Comparison of ENCODE assay signal across 10 mouse cellular contexts in genomic region chr10:77266281-77266680, GRCm38 (mm10). TPM values are rescaled to one million over a fixed set of nuclear protein-coding genes. Genes with fewer than 3 reads are reported as not detected.
DNase-seq lines count a peak whose midpoint lies in the region; ATAC-seq lines count a peak whose summit lies in the region.
"Had no signal": no experiment of that assay in that cellular context is flagged by ENCODE, and none has a peak within 500 bp of the region (broad histone marks: within the 10 kb centered on the region; RNA-seq: fewer than 3 reads in every experiment).

No protein-coding gene starts in this region.

- intact Hi-C loops in heart, postnatal 36 days (cut with DNase I) = no loop called here
- intact Hi-C loops in heart, postnatal 25 days (cut with DNase I) = no loop called here

- H3K9me3 ChIP-seq in lung, embryonic 15.5 days = no peaks in the 10 kb centered on the region
- no peaks in the 10 kb centered on the region for H3K9me3 ChIP-seq in neural tube, embryonic 15.5 days (replicated peaks)
- no peaks in the 10 kb centered on the region for H3K9me3 ChIP-seq in midbrain, embryonic 13.5 days

- H3K9ac ChIP-seq in lung, embryonic 15.5 days = no peak overlapping the region
- no peak overlapping the region for H3K9ac ChIP-seq in neural tube, embryonic 15.5 days (replicated peaks)
- no peak overlapping the region for H3K9ac ChIP-seq in midbrain, embryonic 13.5 days (replicated peaks)

- H3K36me3 ChIP-seq in lung, embryonic 15.5 days = peaks cover 88% of the 10 kb centered on the region
- peaks cover 91% of the 10 kb centered on the region for H3K36me3 ChIP-seq in neural tube, embryonic 15.5 days
- H3K36me3 ChIP-seq in midbrain, embryonic 13.5 days = peaks cover 93% of the 10 kb centered on the region

- WGBS in lung, embryonic 15.5 days = 69% methylated on average over 8 of the region's 8 CpGs
- 72% methylated on average over 8 of the region's 8 CpGs for WGBS in neural tube, embryonic 15.5 days
- WGBS in midbrain, embryonic 13.5 days = 78% methylated on average over 8 of the region's 8 CpGs

- H3K27me3 ChIP-seq in lung, embryonic 15.5 days = no peaks in the 10 kb centered on the region
- no peaks in the 10 kb centered on the region for H3K27me3 ChIP-seq in neural tube, embryonic 15.5 days (replicated peaks)
- no peaks in the 10 kb centered on the region for H3K27me3 ChIP-seq in midbrain, embryonic 13.5 days

- no peak overlapping the region for H3K4me3 ChIP-seq in lung, embryonic 15.5 days
- H3K4me3 ChIP-seq in neural tube, embryonic 15.5 days (replicated peaks) = no peak overlapping the region
- H3K4me3 ChIP-seq in midbrain, embryonic 13.5 days (replicated peaks) = no peak overlapping the region
- H3K4me3 ChIP-seq: myocyte had no signal

- H3K4me1 ChIP-seq in lung, embryonic 15.5 days = no peaks in the 10 kb centered on the region
- H3K4me1 ChIP-seq in neural tube, embryonic 15.5 days = peaks cover 4% of the 10 kb centered on the region; the same call in 1 of the 2 replicates
- no peaks in the 10 kb centered on the region for H3K4me1 ChIP-seq in midbrain, embryonic 13.5 days (replicated peaks)

- no peak overlapping the region for H3K4me2 ChIP-seq in lung, embryonic 15.5 days
- H3K4me2 ChIP-seq in neural tube, embryonic 15.5 days = no peak overlapping the region
- no peak overlapping the region for H3K4me2 ChIP-seq in midbrain, embryonic 13.5 days (replicated peaks)

- peak; percentile 34 to 63 for DNase-seq in heart, adult 9 months (ENCODE audit: low spot score in 2 of 2)
- no peak for DNase-seq in heart, postnatal 36 days
- peak; percentile 40 for DNase-seq in ES-CJ7 (ENCODE audit: low read depth, low spot score)
- DNase-seq in heart, postnatal 25 days (ENCODE audit: low spot score) = peak; percentile 35
- DNase-seq in neural tube, embryonic 10.5 days (ENCODE audit: extremely low spot score, low spot score) = no peak
- DNase-seq: right cerebral cortex, postnatal 25 days had no signal

- 0 out of 2 replicates have a peak, but pooled peaks have one; percentile 19 for ATAC-seq in lung, embryonic 15.5 days (ENCODE audit: borderline replicate concordance, extremely low read depth, low FRiP score, low TSS enrichment)
- no peak for ATAC-seq in neural tube, embryonic 15.5 days (ENCODE audit: low FRiP score)
- ATAC-seq in midbrain, embryonic 13.5 days = no peak

- peak overlapping the region; percentile 41 for H3K27ac ChIP-seq in lung, embryonic 15.5 days
- no peak overlapping the region for H3K27ac ChIP-seq in neural tube, embryonic 15.5 days (replicated peaks)
- H3K27ac ChIP-seq in midbrain, embryonic 13.5 days = no peak overlapping the region

RNA-seq across cellular contexts. Expression of gene Pofut2, which starts 7.3 kb away (rescaled TPM):
- total RNA-seq in heart, postnatal 36 days (2021) = 10 to 100 TPM; 39.2 to 40.7 TPM
- 10 to 100 TPM; 39.9 to 45.1 TPM for total RNA-seq in heart, postnatal 25 days (2021)
- polyA plus RNA-seq in lung, embryonic 15.5 days (2015; fragmentation: Nextera tagmentation; extraction: Ambion mirVana) = 128 and 139 TPM in 2 replicates
- polyA plus RNA-seq in neural tube, embryonic 15.5 days (2015; fragmentation: Nextera tagmentation; extraction: Ambion mirVana) = 57.5 and 63.9 TPM in 2 replicates
- polyA plus RNA-seq in midbrain, embryonic 13.5 days (2015; fragmentation: Nextera tagmentation; extraction: Ambion mirVana) = 57.0 and 57.7 TPM in 2 replicates

Comparison
In these comparisons a context has a peak if more than half of its experiments do, and no peak if none do; other contexts are left out.
1. DNase-seq: peak in heart, adult 9 months (2 of 2), ES-CJ7 (single experiment) and heart, postnatal 25 days (single experiment); none in heart, postnatal 36 days (0 of 2) and neural tube, embryonic 10.5 days (single experiment).